Mouse (Mus musculus) embryonic facial prominence, embryonic 10.5 days (tissue): Measurements from ENCODE around the gene Fam71a. TPM values are rescaled to one million over a fixed set of nuclear protein-coding genes. Genes with fewer than 3 reads are reported as not detected.

Source experiments
- polyA plus RNA-seq: library from polyadenylated mRNA; unstranded; fragments of >200 nt; fragmentation: Nextera tagmentation; extraction: Ambion mirVana; gene quantifications from 2 replicates; pipeline ENCODE4 v1.2.1, GENCODE M21; 2016

The Fam71a gene
- polyA plus RNA-seq, 1 experiment from 2014 or later: not detected

Other genes starting within 250 kb of the Fam71a start
- 50.4 and 55.3 TPM in 2 replicates for gene Angel2, start 239.7 kb downstream of the Fam71a start, polyA plus RNA-seq
- 52.7 and 56.7 TPM in 2 replicates for gene Vash2, start 185.5 kb downstream of the Fam71a start, polyA plus RNA-seq
- 6.9 and 7.4 TPM in 2 replicates for gene Flvcr1, start 138.7 kb downstream of the Fam71a start, polyA plus RNA-seq
- gene Spata45, start 128.2 kb downstream of the Fam71a start, polyA plus RNA-seq: not detected in 2 replicates
- 10.3 and 12.4 TPM in 2 replicates for gene Tatdn3, start 101.9 kb downstream of the Fam71a start, polyA plus RNA-seq
- gene Nsl1, start 101.8 kb downstream of the Fam71a start, polyA plus RNA-seq: 35.4 and 38.6 TPM in 2 replicates
- 7.1 and 9.8 TPM in 2 replicates for gene Batf3, start 67.0 kb downstream of the Fam71a start, polyA plus RNA-seq
- 1.5 and 2.1 TPM in 2 replicates for gene Atf3, start 53.2 kb upstream of the Fam71a start, polyA plus RNA-seq
- 42.8 and 48.6 TPM in 2 replicates for gene Nenf, start 153.4 kb upstream of the Fam71a start, polyA plus RNA-seq
- gene Tmem206, start 161.1 kb upstream of the Fam71a start, polyA plus RNA-seq: 25.4 and 26.0 TPM in 2 replicates
- gene Ppp2r5a, start 238.5 kb upstream of the Fam71a start, polyA plus RNA-seq: 10.5 and 12.1 TPM in 2 replicates